Mouse (Mus musculus) kidney, adult 2 months (tissue): ENCODE data around the gene Pacs1.

Experiments
- CTCF ChIP-seq: fragments of 200-500 bp; conservative IDR thresholded peaks from 2 replicates; pipeline ENCODE4 v1.5.1; 2011; ENCODE audit warnings: low read depth, mild to moderate bottlenecking, control low read depth, low read length, moderate library complexity, mixed read lengths; ENCODE audit not compliant: insufficient read depth, insufficient read length
- POLR2A ChIP-seq: fragments of 200-500 bp; IDR thresholded peaks from one replicate; pipeline ENCODE4 v1.6.1; 2011; ENCODE audit warnings: low read depth, low read length, control low read depth

DNA sequence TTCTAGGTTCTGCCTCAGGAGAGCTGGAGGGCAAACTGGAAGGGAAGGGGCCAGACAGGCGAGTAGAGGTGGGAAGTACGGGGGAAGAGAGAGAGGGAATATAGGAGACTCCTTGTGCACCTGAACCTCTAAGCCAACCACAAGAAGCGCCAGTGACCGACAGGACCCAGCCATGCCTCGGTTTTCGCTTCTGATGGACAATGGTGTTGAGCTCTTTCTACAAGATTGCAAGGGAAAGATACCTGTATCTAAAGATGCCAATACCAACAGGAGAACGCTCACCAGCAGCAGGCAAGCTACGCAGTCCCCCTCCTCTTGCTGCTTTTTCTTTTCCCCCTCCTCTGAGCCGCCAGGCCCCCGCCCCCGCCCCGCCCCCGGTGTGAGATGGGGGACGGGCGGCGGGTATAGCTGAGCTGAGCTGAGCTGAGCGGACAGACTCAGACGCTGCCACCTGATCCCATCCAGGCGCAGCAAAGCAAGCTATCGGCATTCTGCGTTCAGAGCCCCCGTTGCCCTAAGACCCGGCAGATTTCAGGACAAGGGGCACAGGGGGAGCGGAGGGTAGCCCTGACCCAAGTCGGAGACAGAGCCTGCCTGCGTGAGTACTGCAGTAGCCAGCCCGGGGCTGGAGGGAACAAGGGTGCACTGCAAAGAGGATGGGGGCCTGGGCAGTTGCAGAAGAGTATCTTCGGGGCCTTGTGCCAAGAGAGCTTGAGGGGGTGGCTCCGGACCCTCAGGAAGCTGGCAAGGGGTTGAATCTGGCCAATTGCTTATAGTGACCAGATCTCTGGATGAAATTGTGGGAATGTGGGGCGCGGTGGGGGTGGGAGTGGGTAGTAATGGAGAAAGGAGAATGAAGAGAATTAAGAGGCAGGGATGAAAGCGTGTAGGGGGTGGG is 25.2 kb upstream of the Pacs1 start, which contains the start of gene Gal3st3:
- no peak for TF ChIP-seq CTCF
- TF ChIP-seq POLR2A: no peak
